Mouse (Mus musculus) MEL (cell line): ENCODE data around the gene Slc25a12.

Experiments
- CTCF ChIP-seq, 3 experiments: IDR thresholded peaks in 2 of 3; conservative IDR thresholded peaks in 1 of 3; 2 replicates each; pipeline ENCODE4 v1.5.1; 2011 to 2012; ENCODE audit warnings: low read length in 3 of 3, low read depth in 2 of 3, mild to moderate bottlenecking in 2 of 3, improper control_type of control experiment in 1 of 3, inconsistent platforms in 1 of 3, mixed read lengths in 1 of 3, moderate library complexity in 1 of 3; ENCODE audit not compliant: control insufficient read depth in 1 of 3, insufficient read depth in 1 of 3, poor library complexity in 1 of 3, severe bottlenecking in 1 of 3
- EP300 ChIP-seq, 2 experiments: IDR thresholded peaks; 2 replicates each; pipeline ENCODE4 v1.6.1; 2011; ENCODE audit warnings: improper control_type of control experiment in 2 of 2, low read length in 2 of 2, low read depth in 1 of 2, mild to moderate bottlenecking in 1 of 2
- NELFE ChIP-seq: IDR thresholded peaks from 2 replicates; pipeline ENCODE4 v1.6.1; 2011; ENCODE audit warnings: low read depth, low read length, improper control_type of control experiment
- POLR2A ChIP-seq, 2 experiments: IDR thresholded peaks; 2 replicates each; pipeline ENCODE4 v1.6.1; 2011 to 2012; ENCODE audit warnings: low read length in 2 of 2, mild to moderate bottlenecking in 2 of 2, control low read depth in 1 of 2, improper control_type of control experiment in 1 of 2, low read depth in 1 of 2, moderate library complexity in 1 of 2; ENCODE audit not compliant: control insufficient read depth in 1 of 2, insufficient read depth in 1 of 2, poor library complexity in 1 of 2
- RAD21 ChIP-seq: IDR thresholded peaks from 2 replicates; pipeline ENCODE4 v1.6.1; 2011; ENCODE audit warnings: mild to moderate bottlenecking, low read depth, low read length, improper control_type of control experiment
- TAL1 ChIP-seq: IDR thresholded peaks from 2 replicates; pipeline ENCODE4 v1.6.1; 2012; ENCODE audit warnings: mild to moderate bottlenecking, inconsistent platforms, low read length, moderate library complexity, mixed read lengths

DNA sequence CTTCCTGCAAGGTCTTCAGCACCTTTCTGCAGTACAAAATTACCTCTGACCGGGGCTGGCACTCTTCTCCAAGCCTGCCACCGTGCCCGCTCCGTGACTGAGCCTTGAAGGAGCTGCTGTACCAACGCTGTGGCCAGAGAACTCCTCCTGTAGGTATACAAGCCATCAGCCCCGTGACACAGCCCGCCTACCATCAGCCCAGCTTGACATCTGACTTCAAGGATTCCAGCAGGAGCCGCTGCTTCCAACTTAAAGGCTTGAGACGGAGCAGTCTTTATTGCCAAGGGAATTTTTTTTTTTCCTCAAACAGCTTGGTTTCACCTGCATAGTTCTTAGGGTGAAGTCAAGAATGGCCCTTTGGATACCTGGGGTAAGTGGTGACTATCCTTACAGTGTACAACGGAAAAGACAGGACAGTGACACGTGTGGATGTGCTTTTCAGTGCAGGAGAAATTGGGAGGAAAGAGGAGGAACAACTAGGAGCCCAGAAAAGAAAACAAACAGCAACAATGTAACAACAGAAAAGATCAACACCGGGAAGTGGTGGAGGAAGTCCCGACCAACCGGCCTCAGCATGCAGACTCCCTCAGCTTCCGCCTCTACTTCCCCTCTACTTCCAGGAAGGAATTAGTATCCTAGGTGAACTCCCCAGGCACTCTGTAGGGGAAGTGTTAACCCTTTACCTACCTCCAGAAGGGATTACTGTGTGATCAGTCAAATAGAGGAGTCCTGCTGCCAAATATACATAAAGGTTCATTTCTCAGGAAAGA lies 39.0 kb downstream of the Slc25a12 start:
- TF ChIP-seq POLR2A (IDR thresholded peaks at IDR 0.05; ENCODE audit: control insufficient read depth in 1 of 2, insufficient read depth in 1 of 2, low read depth in 1 of 2, low read length in 2 of 2, poor library complexity in 1 of 2): no peak
- no peak for TF ChIP-seq RAD21
- TF ChIP-seq EP300 (IDR thresholded peaks at IDR 0.05; ENCODE audit: low read depth in 1 of 2, low read length in 2 of 2): no peak
- TF ChIP-seq NELFE: no peak
- no peak for TF ChIP-seq TAL1
- TF ChIP-seq CTCF (IDR thresholded peaks at IDR 0.05 in 2 of 3, conservative IDR thresholded peaks at IDR 0.05 in 1 of 3; ENCODE audit: control insufficient read depth in 1 of 3, insufficient read depth in 1 of 3, low read depth in 2 of 3, low read length in 3 of 3, poor library complexity in 1 of 3, severe bottlenecking in 1 of 3): no peak
